Mouse (Mus musculus): ENCODE results near the gene Dync1i1. TPM values are rescaled to one million over a fixed set of nuclear protein-coding genes. Genes with fewer than 3 reads are reported as not detected.

Dync1i1 gene
- polyA plus RNA-seq, 1 experiment from 2014 or later, result 1.6 TPM

- 0 out of 2 replicates have a peak, but pooled peaks cover 2% of the 10 kb centered on the region for H3K4me1 ChIP-seq (ENCODE audit: control insufficient read depth, insufficient read depth, low read length)
- no peak overlapping the region for H3K4me3 ChIP-seq (ENCODE audit: low read depth, low read length)
- no peak overlapping the region for H3K9ac ChIP-seq (ENCODE audit: low read length)
- H3K27me3 ChIP-seq (ENCODE audit: control insufficient read depth, insufficient read depth, low read length), result no peaks in the 10 kb centered on the region
- H3K27ac ChIP-seq (ENCODE audit: low read depth, low read length), result no peak overlapping the region
- 87% methylated on average over 6 of the region's 6 CpGs for WGBS
- DNase-seq (ENCODE audit: low spot score, missing footprints), result no peak
- ATAC-seq (ENCODE audit: low FRiP score), result no peak
- H3K4me2 ChIP-seq, result no peak overlapping the region
- no peaks in the 10 kb centered on the region for H3K36me3 ChIP-seq (ENCODE audit: control insufficient read depth, insufficient read depth, low read length)
- H3K9me3 ChIP-seq (ENCODE audit: control insufficient read depth, low read length), result no peaks in the 10 kb centered on the region
Observed at GRCm38 (mm10) chr6:6027664-6028063, 302.2 kb downstream of the Dync1i1 start.

DNA sequence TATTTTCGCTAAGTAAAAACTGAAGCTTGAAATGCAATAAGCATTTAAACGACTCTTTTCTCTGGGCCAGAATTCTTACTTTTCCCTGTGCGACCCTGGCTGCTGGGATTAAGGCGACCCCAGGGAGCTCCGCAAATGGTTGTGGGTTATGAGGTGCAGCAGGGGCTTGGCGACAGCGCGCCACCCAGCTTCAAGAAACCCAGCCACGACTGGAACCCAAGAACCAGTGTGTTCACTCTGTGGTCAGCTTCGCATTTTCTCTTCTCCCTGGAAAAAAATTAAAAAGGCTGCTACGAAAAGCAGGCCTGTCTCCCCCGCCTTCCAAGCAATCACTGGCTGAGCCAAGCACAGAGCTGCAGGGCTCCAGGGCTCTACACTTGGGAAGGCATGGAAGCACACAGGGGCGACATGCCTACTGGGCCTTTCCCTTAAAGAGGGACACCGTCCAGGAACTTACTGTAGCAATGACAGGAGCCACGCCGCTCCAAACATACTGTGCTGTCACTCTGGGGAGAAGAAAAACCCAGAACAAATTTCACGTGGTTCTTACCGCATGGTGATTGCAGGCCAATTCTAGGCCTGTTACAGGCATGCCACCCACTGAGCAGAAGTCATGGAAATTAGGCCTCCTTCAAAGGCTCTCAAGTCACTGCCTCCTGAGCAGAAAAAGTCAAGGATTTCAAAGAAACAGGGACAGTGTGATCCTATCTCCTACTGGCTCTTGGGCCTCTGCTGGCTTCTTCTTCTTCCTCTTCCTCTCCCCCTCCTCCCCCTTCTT, 313.5 kb downstream of the Dync1i1 start:
- Histone ChIP-seq H3K27me3 (ENCODE audit: control insufficient read depth, insufficient read depth, low read length) (no peaks in the 10 kb centered on the region), H3K9me3 (ENCODE audit: control insufficient read depth, low read length) (no peaks in the 10 kb centered on the region), H3K4me3 (ENCODE audit: low read depth, low read length) (no peak overlapping the region), H3K4me2 (no peak overlapping the region), H3K9ac (ENCODE audit: low read length) (no peak overlapping the region), H3K27ac (ENCODE audit: low read depth, low read length) (no peak overlapping the region), H3K4me1 (ENCODE audit: control insufficient read depth, insufficient read depth, low read length) (no peaks in the 10 kb centered on the region), H3K36me3 (ENCODE audit: control insufficient read depth, insufficient read depth, low read length) (no peaks in the 10 kb centered on the region)
- ATAC-seq (ENCODE audit: low FRiP score) (no peak), DNase-seq (ENCODE audit: low spot score, missing footprints) (no peak)
- 27% methylated on average over 18 of the region's 18 CpGs for WGBS

- H3K4me1 ChIP-seq (ENCODE audit: control insufficient read depth, insufficient read depth, low read length), result no peaks in the 10 kb centered on the region
- no peaks in the 10 kb centered on the region for H3K9me3 ChIP-seq (ENCODE audit: control insufficient read depth, low read length)
- no peak overlapping the region for H3K9ac ChIP-seq (ENCODE audit: low read length)
- ATAC-seq (ENCODE audit: low FRiP score) (no peak), DNase-seq (ENCODE audit: low spot score, missing footprints) (peak; percentile 37)
- H3K27ac ChIP-seq (ENCODE audit: low read depth, low read length), result no peak overlapping the region
- H3K4me2 ChIP-seq, result no peak overlapping the region
- H3K27me3 ChIP-seq (ENCODE audit: control insufficient read depth, insufficient read depth, low read length), result no peaks in the 10 kb centered on the region
- WGBS, result 84% methylated on average over 12 of the region's 12 CpGs
- H3K4me3 ChIP-seq (ENCODE audit: low read depth, low read length), result no peak overlapping the region
- no peaks in the 10 kb centered on the region for H3K36me3 ChIP-seq (ENCODE audit: control insufficient read depth, insufficient read depth, low read length)
Observed at GRCm38 (mm10) chr6:6046729-6047424, 321.4 kb downstream of the Dync1i1 start.

DNA sequence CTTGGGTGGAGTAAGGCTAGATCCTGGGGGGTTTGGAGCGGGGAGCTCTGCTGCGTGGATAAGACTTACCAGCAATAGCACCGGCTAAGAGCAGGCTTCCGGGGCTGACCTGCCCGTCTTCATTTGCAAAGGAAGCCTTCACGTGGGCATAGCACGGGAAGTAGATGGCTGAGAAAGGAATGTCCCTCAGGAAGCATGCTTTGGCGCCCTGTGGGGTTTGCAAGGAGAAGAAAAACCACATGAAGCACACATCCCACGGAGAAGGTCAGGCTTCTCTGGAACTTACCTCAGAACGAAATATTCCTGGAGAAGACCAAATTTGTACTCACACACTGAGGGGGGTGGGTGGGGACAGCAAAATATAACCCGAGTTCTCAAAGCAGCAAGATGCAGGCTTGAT, 327.3 kb downstream of the Dync1i1 start:
- ATAC-seq (ENCODE audit: low FRiP score) (no peak), DNase-seq (ENCODE audit: low spot score, missing footprints) (peak; percentile 81)
- Histone ChIP-seq H3K9ac (ENCODE audit: low read length) (no peak overlapping the region), H3K9me3 (ENCODE audit: control insufficient read depth, low read length) (no peaks in the 10 kb centered on the region), H3K27ac (ENCODE audit: low read depth, low read length) (no peak overlapping the region), H3K4me1 (ENCODE audit: control insufficient read depth, insufficient read depth, low read length) (no peaks in the 10 kb centered on the region), H3K27me3 (ENCODE audit: control insufficient read depth, insufficient read depth, low read length) (no peaks in the 10 kb centered on the region), H3K4me2 (no peak overlapping the region), H3K4me3 (ENCODE audit: low read depth, low read length) (no peak overlapping the region), H3K36me3 (ENCODE audit: control insufficient read depth, insufficient read depth, low read length) (no peaks in the 10 kb centered on the region)
- WGBS, result 72% methylated on average over 11 of the region's 11 CpGs

DNA sequence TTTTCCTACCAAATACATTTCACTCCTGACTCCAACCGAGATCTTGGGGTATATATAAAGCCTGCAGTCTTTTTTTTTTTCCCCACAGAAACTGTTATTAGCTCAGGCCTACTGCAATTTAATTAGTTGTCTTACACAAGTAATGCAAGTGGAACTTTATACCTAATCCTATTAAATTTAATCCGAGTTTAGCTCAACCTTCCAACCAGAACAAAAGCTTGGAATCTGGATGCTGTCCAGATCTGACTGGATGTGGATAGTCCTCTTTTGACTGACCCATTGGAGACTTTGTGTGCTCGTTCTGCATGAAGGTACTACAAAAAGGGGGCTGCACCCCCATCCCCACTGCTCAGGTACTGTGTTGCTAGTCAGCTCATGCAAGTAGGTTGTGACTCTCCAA, 328.5 kb downstream of the Dync1i1 start:
- Histone ChIP-seq H3K4me3 (ENCODE audit: low read depth, low read length) (no peak overlapping the region), H3K27me3 (ENCODE audit: control insufficient read depth, insufficient read depth, low read length) (no peaks in the 10 kb centered on the region), H3K36me3 (ENCODE audit: control insufficient read depth, insufficient read depth, low read length) (no peaks in the 10 kb centered on the region), H3K4me1 (ENCODE audit: control insufficient read depth, insufficient read depth, low read length) (peaks cover 6% of the 10 kb centered on the region), H3K9me3 (ENCODE audit: control insufficient read depth, low read length) (no peaks in the 10 kb centered on the region), H3K27ac (ENCODE audit: low read depth, low read length) (no peak overlapping the region), H3K9ac (ENCODE audit: low read length) (no peak overlapping the region), H3K4me2 (no peak overlapping the region)
- ATAC-seq (ENCODE audit: low FRiP score) (no peak), DNase-seq (ENCODE audit: low spot score, missing footprints) (peak; percentile 79)
- 19% methylated on average over 3 of the region's 3 CpGs for WGBS

DNA sequence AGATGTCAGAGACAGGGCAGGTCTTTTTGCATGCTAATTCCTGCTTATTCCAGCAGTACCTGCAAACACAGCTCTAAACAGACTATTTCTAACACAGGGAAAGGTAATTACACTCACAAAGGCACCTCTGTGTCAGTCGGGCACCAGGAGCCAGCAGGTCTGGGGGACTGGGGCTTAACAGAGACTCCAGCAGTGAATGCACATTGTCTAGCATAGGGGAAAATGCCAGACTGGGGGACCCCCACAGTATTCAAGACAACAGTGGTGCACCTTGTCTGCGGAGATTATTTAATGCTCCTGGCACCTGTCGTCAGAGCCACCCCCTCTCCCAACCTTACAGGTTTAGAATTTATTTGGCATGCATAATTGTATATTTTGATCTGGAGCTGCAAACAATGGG, 333.1 kb downstream of the Dync1i1 start:
- Histone ChIP-seq H3K27me3 (ENCODE audit: control insufficient read depth, insufficient read depth, low read length) (no peaks in the 10 kb centered on the region), H3K4me2 (no peak overlapping the region), H3K9me3 (ENCODE audit: control insufficient read depth, low read length) (no peaks in the 10 kb centered on the region), H3K4me1 (ENCODE audit: control insufficient read depth, insufficient read depth, low read length) (peaks cover 6% of the 10 kb centered on the region), H3K27ac (ENCODE audit: low read depth, low read length) (no peak overlapping the region), H3K36me3 (ENCODE audit: control insufficient read depth, insufficient read depth, low read length) (no peaks in the 10 kb centered on the region), H3K9ac (ENCODE audit: low read length) (no peak overlapping the region), H3K4me3 (ENCODE audit: low read depth, low read length) (no peak overlapping the region)
- whole genome bisulfite sequencing, result 5% methylated on average over 3 of the region's 3 CpGs
- DNase-seq (ENCODE audit: low spot score, missing footprints) (no peak), ATAC-seq (ENCODE audit: low FRiP score) (peak; percentile 27; the same call in 1 of the 2 replicates)

DNA sequence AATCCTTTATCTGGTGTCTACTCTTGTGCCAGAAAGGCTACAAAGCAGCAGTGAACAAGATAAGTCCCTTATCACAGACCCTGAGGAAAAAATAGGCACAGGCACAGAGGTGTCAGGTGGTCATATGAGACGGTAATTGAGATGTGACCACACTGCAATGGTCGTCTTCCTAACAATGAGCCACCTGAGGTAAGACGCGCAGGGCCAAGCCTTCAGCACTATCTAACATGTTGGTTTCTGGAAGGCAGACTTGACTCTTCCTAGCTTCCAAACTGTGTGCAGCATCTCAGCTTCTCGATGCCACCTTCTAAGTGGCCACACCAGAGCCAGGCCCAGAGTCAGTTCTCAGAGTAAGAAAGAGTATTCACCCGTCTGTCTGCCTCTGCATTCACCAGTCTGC, 341.8 kb downstream of the Dync1i1 start:
- no peak for ATAC-seq (ENCODE audit: low FRiP score)

DNA sequence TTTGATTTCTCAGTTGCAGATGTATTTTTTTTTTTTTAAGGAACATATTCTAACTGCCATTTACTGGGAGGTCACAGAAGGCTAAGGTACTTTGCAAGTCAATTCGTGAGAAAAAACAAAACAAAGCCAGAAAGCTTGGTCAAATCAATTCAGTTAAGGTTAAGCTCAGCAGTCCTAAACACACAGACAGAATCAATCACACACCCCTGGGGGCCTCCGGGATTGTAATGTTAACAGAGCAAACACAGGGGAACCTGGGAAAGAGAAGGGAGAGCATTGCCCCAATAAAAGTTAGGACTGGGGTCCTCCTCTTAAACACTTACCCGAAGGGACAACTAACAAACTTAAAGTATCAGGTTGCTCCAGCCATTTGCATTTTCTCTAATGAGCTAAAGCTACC, 344.6 kb downstream of the Dync1i1 start:
- ATAC-seq (ENCODE audit: low FRiP score) (peak; percentile 50; the same call in 1 of the 2 replicates), DNase-seq (ENCODE audit: low spot score, missing footprints) (no peak)
- H3K4me3 ChIP-seq (ENCODE audit: low read depth, low read length), result no peak overlapping the region
- H3K27me3 ChIP-seq (ENCODE audit: control insufficient read depth, insufficient read depth, low read length), result no peaks in the 10 kb centered on the region
- H3K36me3 ChIP-seq (ENCODE audit: control insufficient read depth, insufficient read depth, low read length), result no peaks in the 10 kb centered on the region
- 11% methylated on average over 3 of the region's 3 CpGs for WGBS
- no peak overlapping the region for H3K9ac ChIP-seq (ENCODE audit: low read length)
- H3K27ac ChIP-seq (ENCODE audit: low read depth, low read length), result no peak overlapping the region
- H3K9me3 ChIP-seq (ENCODE audit: control insufficient read depth, low read length), result no peaks in the 10 kb centered on the region
- H3K4me1 ChIP-seq (ENCODE audit: control insufficient read depth, insufficient read depth, low read length), result peaks cover 13% of the 10 kb centered on the region
- H3K4me2 ChIP-seq, result no peak overlapping the region

More for the DNA sequence above, 341.8 kb downstream of the Dync1i1 start:
- Histone ChIP-seq H3K27me3 (ENCODE audit: control insufficient read depth, insufficient read depth, low read length) (no peaks in the 10 kb centered on the region), H3K4me3 (ENCODE audit: low read depth, low read length) (no peak overlapping the region), H3K9me3 (ENCODE audit: control insufficient read depth, low read length) (no peaks in the 10 kb centered on the region), H3K27ac (ENCODE audit: low read depth, low read length) (no peak overlapping the region), H3K4me1 (ENCODE audit: control insufficient read depth, insufficient read depth, low read length) (peaks cover 13% of the 10 kb centered on the region), H3K4me2 (no peak overlapping the region), H3K36me3 (ENCODE audit: control insufficient read depth, insufficient read depth, low read length) (no peaks in the 10 kb centered on the region), H3K9ac (ENCODE audit: low read length) (no peak overlapping the region)
- no peak for DNase-seq (ENCODE audit: low spot score, missing footprints)
- 92% methylated on average over 6 of the region's 6 CpGs for WGBS

DNA sequence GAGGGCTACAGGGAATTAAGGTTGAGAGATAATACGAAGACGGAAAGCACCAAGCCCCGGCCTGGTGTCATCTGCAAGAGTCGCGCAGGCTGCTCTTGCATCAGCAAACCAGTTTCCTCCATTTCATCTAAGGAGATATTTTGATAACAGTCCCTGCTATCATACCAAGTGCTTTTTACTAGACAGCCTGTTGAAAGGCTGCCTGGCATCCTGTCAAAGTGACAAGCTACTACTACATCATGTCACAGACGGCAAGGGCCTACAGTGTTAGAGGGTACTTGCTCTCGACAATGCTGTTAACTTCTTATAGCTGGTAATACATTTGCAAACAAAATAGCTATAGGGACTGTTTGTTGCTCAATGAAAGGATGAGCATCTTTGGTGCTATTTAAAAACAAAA, 345.6 kb downstream of the Dync1i1 start:
- ATAC-seq (ENCODE audit: low FRiP score), result no peak
- no peak for DNase-seq (ENCODE audit: low spot score, missing footprints)
- WGBS, result 81% methylated on average over 7 of the region's 7 CpGs
- Histone ChIP-seq H3K9me3 (ENCODE audit: control insufficient read depth, low read length) (no peaks in the 10 kb centered on the region), H3K4me3 (ENCODE audit: low read depth, low read length) (no peak overlapping the region), H3K4me2 (no peak overlapping the region), H3K27ac (ENCODE audit: low read depth, low read length) (no peak overlapping the region), H3K36me3 (ENCODE audit: control insufficient read depth, insufficient read depth, low read length) (no peaks in the 10 kb centered on the region), H3K9ac (ENCODE audit: low read length) (no peak overlapping the region), H3K27me3 (ENCODE audit: control insufficient read depth, insufficient read depth, low read length) (no peaks in the 10 kb centered on the region), H3K4me1 (ENCODE audit: control insufficient read depth, insufficient read depth, low read length) (peaks cover 13% of the 10 kb centered on the region)
